Mouse (Mus musculus) midbrain, embryonic 12.5 days (tissue): ENCODE results near the gene Ssbp4. TPM values are rescaled to one million over a fixed set of nuclear protein-coding genes. Genes with fewer than 3 reads are reported as not detected.

Experiments used
- ATAC-seq: fragments of 200-750 bp; cut with Nextera tagmentation; 2 replicates; pipeline ENCODE4 v1.8.0; 2017; ENCODE audit warnings: low read depth, moderate TSS enrichment, moderate library complexity; ENCODE audit not compliant: low FRiP score
- H3K27ac ChIP-seq: fragments of 300-500 bp; sonication (generic); replicated peaks from 2 replicates; pipeline ENCODE4 v1.5.1; 2016; ENCODE audit warnings: mild to moderate bottlenecking
- H3K27me3 ChIP-seq: fragments of 300-500 bp; sonication (generic); 2 replicates; pipeline ENCODE4 v1.6.1; 2016; ENCODE audit warnings: mild to moderate bottlenecking
- H3K36me3 ChIP-seq: fragments of 300-500 bp; sonication (generic); 2 replicates; pipeline ENCODE4 v1.6.1; 2016
- H3K4me1 ChIP-seq: fragments of 300-500 bp; sonication (generic); 2 replicates; pipeline ENCODE4 v1.6.1; 2016
- H3K4me2 ChIP-seq: fragments of 300-500 bp; sonication (generic); replicated peaks from 2 replicates; pipeline ENCODE4 v1.6.1; 2016; ENCODE audit warnings: mild to moderate bottlenecking, moderate library complexity
- H3K4me3 ChIP-seq: fragments of 300-500 bp; sonication (generic); 2 replicates; pipeline ENCODE4 v1.5.1; 2016; ENCODE audit warnings: mild to moderate bottlenecking
- H3K9ac ChIP-seq: fragments of 300-500 bp; sonication (generic); replicated peaks from 2 replicates; pipeline ENCODE4 v1.6.1; 2016; ENCODE audit warnings: mild to moderate bottlenecking, moderate library complexity
- H3K9me3 ChIP-seq: fragments of 300-500 bp; sonication (generic); 2 replicates; pipeline ENCODE4 v1.6.1; 2016; ENCODE audit warnings: mild to moderate bottlenecking
- WGBS: fragments of 180-500 bp; shearing (Covaris S2); methylation state at CpG from one replicate; pipeline ENCODE4 v1.1.7; 2016; 5-methylcytosine and 5-hydroxymethylcytosine counted together
- polyA plus RNA-seq: library from polyadenylated mRNA; unstranded; fragments of >200 nt; fragmentation: Nextera tagmentation; extraction: Ambion mirVana; gene quantifications from 2 replicates; pipeline ENCODE4 v1.2.1, GENCODE M21; 2016

Ssbp4 gene
- polyA plus RNA-seq, 1 experiment from 2014 or later, result 115 TPM

DNA sequence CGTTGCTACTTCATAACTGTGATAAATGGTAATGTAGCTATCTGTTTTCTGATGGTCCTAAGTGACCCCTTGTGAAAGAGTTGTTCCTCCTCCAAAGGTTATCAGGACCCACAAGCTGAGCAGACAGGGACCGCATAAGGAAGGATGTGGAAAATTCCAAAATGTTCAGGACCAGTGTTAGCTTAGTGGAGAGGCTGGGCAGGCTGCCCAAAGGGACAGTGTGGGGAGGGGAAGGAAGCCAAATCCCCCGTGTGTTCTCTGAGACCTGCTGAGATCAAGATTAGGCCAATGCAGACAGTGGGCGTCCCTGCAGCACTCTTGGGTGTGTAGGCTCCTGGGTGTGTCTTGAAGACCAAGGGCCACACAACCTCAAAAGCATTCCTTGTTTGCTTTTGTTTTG is 33.8 kb downstream of the Ssbp4 start:
- WGBS, result 88% methylated on average over 4 of the region's 4 CpGs
- no peak for ATAC-seq
- H3K27ac ChIP-seq, result no peak overlapping the region
- peaks cover 37% of the 10 kb centered on the region for H3K36me3 ChIP-seq
- H3K9ac ChIP-seq, result no peak overlapping the region
- no peaks in the 10 kb centered on the region for H3K9me3 ChIP-seq
- no peak overlapping the region for H3K4me2 ChIP-seq
- H3K4me1 ChIP-seq, result 0 out of 2 replicates have a peak, but pooled peaks cover 3% of the 10 kb centered on the region
- H3K27me3 ChIP-seq, result no peaks in the 10 kb centered on the region
- no peak overlapping the region for H3K4me3 ChIP-seq

DNA sequence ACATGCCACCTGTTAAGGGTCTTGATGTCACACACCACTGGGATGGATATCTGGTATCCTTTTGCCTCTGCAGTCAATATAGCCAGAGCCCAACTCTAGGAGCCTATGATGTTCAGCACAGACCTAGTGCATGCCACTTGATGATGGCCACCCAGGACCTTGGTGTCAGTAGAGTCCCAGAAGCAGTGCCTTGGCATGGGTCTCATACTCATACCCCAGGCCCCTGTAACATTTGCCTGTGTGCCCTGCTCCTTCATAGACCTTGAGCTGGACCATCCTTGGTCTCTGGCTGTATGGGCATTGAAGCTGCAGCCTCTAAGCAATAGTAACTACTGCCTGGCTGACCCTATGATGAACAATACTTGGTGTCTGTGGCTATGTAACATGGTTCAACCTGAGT is 34.4 kb downstream of the Ssbp4 start:
- no peaks in the 10 kb centered on the region for H3K9me3 ChIP-seq
- no peaks in the 10 kb centered on the region for H3K27me3 ChIP-seq
- H3K4me2 ChIP-seq, result no peak overlapping the region
- ATAC-seq, result no peak
- peaks cover 35% of the 10 kb centered on the region for H3K36me3 ChIP-seq
- no peak overlapping the region for H3K9ac ChIP-seq
- 0 out of 2 replicates have a peak, but pooled peaks cover 3% of the 10 kb centered on the region for H3K4me1 ChIP-seq
- no peak overlapping the region for H3K4me3 ChIP-seq
- no peak overlapping the region for H3K27ac ChIP-seq

DNA sequence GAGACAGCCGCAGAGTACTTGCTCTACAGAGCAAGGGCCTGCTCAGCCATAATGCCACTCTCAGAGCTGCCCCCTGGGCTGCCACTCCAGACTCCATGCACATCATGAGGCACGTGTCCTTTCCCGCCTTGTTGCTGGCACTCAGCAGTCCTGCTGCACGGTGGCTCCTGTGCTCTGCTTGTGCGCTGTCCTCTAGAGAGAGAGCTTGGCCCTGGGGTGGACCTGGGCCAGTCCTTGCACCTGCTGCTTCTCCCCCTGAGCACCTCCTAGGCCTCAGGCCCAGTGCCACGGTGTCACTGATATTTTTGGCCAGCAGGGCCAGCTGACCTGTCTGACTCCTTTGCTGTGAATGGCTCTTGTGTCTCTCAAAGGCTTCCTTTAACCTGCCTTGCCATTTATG is 37.7 kb downstream of the Ssbp4 start:
- Histone ChIP-seq H3K9me3 (no peaks in the 10 kb centered on the region), H3K27ac (no peak overlapping the region), H3K9ac (no peak overlapping the region), H3K27me3 (no peaks in the 10 kb centered on the region), H3K4me1 (0 out of 2 replicates have a peak, but pooled peaks cover 3% of the 10 kb centered on the region), H3K4me2 (no peak overlapping the region), H3K4me3 (no peak overlapping the region), H3K36me3 (peaks cover 21% of the 10 kb centered on the region)
- no peak for ATAC-seq
- WGBS, result 76% methylated on average over 6 of the region's 6 CpGs

DNA sequence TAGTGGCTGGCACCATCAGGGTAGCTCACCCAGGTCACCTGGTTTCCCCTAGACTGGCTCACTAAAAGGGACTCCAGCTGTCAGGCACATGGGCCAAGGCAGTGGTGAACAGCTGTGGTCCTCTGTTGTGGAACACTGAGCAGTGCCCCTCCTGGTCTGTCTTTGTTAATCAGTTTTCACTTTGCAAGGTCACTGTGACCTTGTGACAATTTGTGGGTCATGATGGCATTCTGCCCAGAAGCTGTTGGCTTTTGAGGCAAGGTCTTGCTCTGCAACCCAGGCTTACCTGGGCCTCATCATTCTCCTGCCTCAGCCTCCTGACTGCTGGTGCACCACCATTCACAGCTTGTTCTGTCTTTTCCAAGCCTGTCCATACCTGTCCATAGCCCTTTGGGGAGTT is 38.3 kb downstream of the Ssbp4 start:
- no peak for ATAC-seq
- Histone ChIP-seq H3K27ac (no peak overlapping the region), H3K36me3 (peaks cover 20% of the 10 kb centered on the region), H3K9ac (no peak overlapping the region), H3K4me3 (no peak overlapping the region), H3K9me3 (no peaks in the 10 kb centered on the region), H3K4me2 (no peak overlapping the region), H3K4me1 (peaks cover 3% of the 10 kb centered on the region; the same call in 1 of the 2 replicates), H3K27me3 (no peaks in the 10 kb centered on the region)

DNA sequence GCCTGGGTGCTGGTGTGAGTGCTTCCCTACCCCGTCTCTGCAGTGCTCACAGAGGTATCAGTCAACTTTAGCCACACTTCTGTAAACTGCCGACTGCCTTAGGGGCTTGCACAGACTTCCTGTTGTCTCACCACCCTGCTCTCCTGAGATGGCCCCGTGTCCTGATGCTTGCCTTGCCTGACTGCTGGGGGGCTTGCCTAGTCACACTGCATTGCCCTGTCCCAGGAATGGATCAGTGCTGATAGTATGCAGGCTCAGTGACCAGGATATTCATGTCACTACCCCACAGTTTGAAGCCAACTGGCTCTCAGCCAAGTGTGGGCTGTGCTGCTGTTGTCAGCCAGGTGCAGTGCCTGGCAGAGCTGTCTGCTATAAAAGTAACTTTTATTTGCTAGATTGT is 43.1 kb downstream of the Ssbp4 start:
- no peak for ATAC-seq
- H3K4me3 ChIP-seq, result no peak overlapping the region
- 87% methylated on average over 3 of the region's 3 CpGs for WGBS
- no peaks in the 10 kb centered on the region for H3K27me3 ChIP-seq
- H3K9ac ChIP-seq, result no peak overlapping the region
- no peaks in the 10 kb centered on the region for H3K36me3 ChIP-seq
- no peak overlapping the region for H3K4me2 ChIP-seq
- H3K9me3 ChIP-seq, result no peaks in the 10 kb centered on the region
- peaks cover 8% of the 10 kb centered on the region; the same call in 1 of the 2 replicates for H3K4me1 ChIP-seq
- no peak overlapping the region for H3K27ac ChIP-seq

DNA sequence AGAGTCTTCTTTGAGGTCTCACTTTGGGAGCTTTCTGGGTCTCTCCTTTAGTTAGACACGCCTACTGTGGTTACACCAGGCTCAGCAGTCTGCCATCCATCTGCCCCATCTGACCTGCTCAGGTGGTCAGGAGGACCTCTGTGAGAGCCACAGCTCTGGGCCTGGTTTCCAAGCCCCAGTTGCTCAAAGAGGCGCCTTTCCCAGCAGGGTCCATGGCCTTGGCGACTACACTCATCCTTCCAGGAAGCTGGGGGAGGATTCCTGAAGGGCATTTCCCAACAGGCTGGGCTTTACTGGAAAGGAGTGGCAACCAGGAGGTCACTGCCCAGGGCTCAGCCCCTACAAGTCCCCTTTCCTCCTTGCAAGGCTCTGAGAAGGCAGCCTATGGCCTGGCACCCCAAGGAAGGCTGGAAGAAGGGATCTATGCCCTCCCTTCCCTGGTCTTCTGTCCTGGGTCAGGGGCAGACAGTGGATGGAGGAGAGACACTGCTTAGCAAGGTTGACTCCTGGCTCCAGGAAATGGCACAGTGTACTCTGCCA is 43.9 kb downstream of the Ssbp4 start:
- no peaks in the 10 kb centered on the region for H3K36me3 ChIP-seq
- no peaks in the 10 kb centered on the region for H3K27me3 ChIP-seq

DNA sequence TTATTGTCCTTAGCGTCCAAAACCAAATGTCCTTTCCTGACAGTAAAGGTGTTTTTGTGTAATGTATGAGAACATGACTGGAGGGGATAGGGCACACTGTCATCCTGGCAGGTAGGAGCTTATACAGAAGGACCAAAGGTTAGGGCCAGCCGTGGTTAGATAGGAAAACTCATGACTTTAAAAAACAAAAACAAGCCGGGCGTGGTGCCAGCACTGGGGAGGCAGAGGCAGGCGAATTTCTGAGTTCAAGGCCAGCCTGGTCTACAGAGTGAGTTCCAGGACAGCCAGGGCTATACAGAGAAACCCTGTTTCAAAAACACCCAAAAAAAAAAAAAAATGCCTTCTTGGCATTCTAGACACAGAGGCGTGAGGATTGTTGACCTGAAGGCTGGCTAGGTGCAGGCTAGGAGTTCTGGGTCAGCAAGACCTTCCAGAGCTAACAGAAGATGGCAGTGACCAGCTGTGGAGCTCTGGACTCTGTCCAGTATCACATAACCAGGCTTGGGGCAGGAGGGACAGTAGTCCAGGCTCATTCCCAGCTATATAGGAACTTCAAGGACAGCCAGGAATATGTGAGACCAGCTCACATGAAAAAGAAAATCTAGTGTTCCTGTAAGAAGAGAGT is 44.8 kb downstream of the Ssbp4 start:
- no peak overlapping the region for H3K4me3 ChIP-seq
- no peak overlapping the region for H3K4me2 ChIP-seq
- ATAC-seq, result no peak
- H3K9ac ChIP-seq, result no peak overlapping the region
- H3K27ac ChIP-seq, result no peak overlapping the region
- H3K36me3 ChIP-seq, result no peaks in the 10 kb centered on the region
- 87% methylated on average over 6 of the region's 6 CpGs for WGBS
- H3K4me1 ChIP-seq, result peaks cover 7% of the 10 kb centered on the region; the same call in 1 of the 2 replicates
- H3K27me3 ChIP-seq, result no peaks in the 10 kb centered on the region
- no peaks in the 10 kb centered on the region for H3K9me3 ChIP-seq

More for the DNA sequence above, 43.9 kb downstream of the Ssbp4 start:
- H3K27ac ChIP-seq, result no peak overlapping the region
- no peak overlapping the region for H3K4me2 ChIP-seq
- ATAC-seq, result no peak
- no peak overlapping the region for H3K4me3 ChIP-seq
- no peaks in the 10 kb centered on the region for H3K9me3 ChIP-seq
- WGBS, result 96% methylated on average over 3 of the region's 3 CpGs
- peaks cover 7% of the 10 kb centered on the region; the same call in 1 of the 2 replicates for H3K4me1 ChIP-seq
- no peak overlapping the region for H3K9ac ChIP-seq

DNA sequence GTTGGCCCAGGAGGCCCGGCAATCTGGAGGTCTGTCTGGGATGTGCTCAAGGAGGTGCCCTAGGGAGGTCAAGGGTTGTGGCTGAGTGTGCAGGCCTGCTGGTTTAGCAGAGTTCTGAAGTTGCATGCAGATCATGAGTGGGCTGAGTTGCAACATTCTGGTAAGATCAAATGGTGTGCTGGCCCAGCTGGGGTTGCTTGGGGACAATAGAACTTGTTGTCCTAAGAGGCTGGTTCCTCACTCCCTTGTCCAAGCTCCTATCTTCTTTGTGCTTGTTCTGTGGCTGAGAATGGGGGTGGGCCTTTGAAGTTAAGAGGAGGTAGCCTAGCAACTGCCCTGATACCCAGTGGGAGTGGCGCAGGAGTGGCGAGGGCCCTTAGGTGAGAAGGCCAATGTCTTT is 45.9 kb downstream of the Ssbp4 start:
- 85% methylated on average over 3 of the region's 3 CpGs for WGBS
- no peaks in the 10 kb centered on the region for H3K27me3 ChIP-seq
- H3K9ac ChIP-seq, result no peak overlapping the region
- no peak overlapping the region for H3K4me3 ChIP-seq
- ATAC-seq, result no peak
- no peaks in the 10 kb centered on the region for H3K9me3 ChIP-seq
- peaks cover 7% of the 10 kb centered on the region; the same call in 1 of the 2 replicates for H3K4me1 ChIP-seq
- no peak overlapping the region for H3K4me2 ChIP-seq
- H3K27ac ChIP-seq, result no peak overlapping the region
- no peaks in the 10 kb centered on the region for H3K36me3 ChIP-seq

DNA sequence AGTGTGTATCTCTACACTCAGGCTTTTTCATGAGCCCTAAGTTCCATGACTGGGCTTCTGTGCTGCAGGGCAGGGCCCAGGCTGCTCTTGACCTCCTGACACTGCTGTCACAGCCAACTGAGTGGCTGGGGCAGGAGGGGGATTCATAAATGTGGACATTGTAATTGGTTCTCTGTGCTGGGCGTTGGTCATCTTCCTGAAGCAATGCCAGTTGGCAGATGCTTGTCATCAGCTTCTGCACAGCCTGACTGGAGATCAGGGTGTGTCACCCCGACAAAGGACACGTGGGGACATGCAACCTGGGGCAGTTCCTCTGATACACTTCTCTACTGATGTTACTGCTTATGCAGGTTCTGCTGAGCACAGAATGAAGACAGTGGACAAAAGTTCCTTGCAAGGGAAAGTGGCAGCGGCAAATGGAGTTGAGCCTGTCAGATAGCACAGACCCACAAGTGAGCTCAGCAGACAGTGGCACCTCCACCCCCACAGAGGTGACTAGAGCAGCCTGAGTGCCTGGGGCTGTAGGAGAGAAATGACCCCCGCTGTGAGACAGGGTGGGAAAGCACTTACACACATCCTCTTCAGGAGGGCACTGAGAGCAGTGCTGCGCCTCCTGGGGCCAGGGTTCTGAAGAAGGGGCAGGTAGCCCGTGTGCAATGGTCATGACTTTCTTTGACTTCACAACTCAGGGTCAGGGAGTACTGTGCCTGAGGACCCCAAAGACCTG is 46.7 kb downstream of the Ssbp4 start:
- Histone ChIP-seq H3K27me3 (no peaks in the 10 kb centered on the region), H3K9me3 (no peaks in the 10 kb centered on the region), H3K27ac (no peak overlapping the region), H3K9ac (no peak overlapping the region), H3K4me1 (peaks cover 7% of the 10 kb centered on the region; the same call in 1 of the 2 replicates), H3K4me2 (no peak overlapping the region), H3K4me3 (no peak overlapping the region), H3K36me3 (no peaks in the 10 kb centered on the region)
- 85% methylated on average over 7 of the region's 7 CpGs for WGBS
- ATAC-seq, result no peak; the same call in 1 of the 2 replicates

DNA sequence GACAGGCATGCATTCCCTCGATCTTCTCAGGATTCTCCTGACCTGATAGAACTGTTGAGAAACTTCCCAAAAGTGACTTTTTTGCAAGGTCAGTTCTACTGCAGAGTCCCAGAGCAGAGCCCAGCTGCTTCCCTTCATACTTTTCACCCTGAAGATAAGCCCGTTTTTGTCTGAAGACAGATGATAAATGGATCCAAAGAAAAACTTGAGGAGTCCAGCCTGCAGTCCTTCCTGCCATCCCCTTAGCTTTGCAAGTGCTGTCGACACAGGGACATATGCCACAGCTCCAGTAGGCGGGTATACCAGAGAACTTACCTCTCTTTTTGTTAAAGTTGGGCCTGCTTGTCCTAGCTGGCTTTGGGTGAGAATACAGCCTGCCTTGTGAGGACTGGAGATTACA is 47.3 kb downstream of the Ssbp4 start:
- H3K9me3 ChIP-seq, result no peaks in the 10 kb centered on the region
- peaks cover 7% of the 10 kb centered on the region; the same call in 1 of the 2 replicates for H3K4me1 ChIP-seq
- no peak overlapping the region for H3K4me2 ChIP-seq
- no peak overlapping the region for H3K27ac ChIP-seq
- H3K27me3 ChIP-seq, result no peaks in the 10 kb centered on the region
- H3K4me3 ChIP-seq, result no peak overlapping the region
- WGBS, result 82% methylated on average over 4 of the region's 4 CpGs
- H3K36me3 ChIP-seq, result no peaks in the 10 kb centered on the region
- H3K9ac ChIP-seq, result no peak overlapping the region
- no peak for ATAC-seq

DNA sequence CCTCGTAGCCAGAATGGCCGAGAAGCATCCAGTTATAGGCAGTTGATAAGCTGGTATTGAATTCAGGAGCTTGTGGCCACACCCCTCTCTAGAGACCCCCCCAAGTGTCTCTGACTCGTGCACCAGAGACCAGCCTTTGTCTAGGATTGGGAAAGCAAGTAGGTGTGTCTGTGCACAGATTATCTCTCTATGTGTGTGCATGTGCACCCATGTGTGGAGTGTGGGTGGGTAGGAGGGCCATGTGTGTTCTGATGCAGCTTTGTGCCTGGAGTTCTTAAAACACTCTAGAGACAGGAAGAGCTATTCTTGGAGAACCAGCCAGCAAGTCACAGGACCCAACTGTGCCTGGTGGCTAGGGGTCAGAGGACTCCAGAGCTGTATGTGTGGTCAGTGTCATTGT is 48.1 kb downstream of the Ssbp4 start:
- H3K4me1 ChIP-seq, result peaks cover 7% of the 10 kb centered on the region; the same call in 1 of the 2 replicates
- ATAC-seq, result no peak
- no peak overlapping the region for H3K4me2 ChIP-seq
- H3K36me3 ChIP-seq, result no peaks in the 10 kb centered on the region
- H3K27me3 ChIP-seq, result no peaks in the 10 kb centered on the region
- H3K27ac ChIP-seq, result no peak overlapping the region
- no peaks in the 10 kb centered on the region for H3K9me3 ChIP-seq
- H3K9ac ChIP-seq, result no peak overlapping the region
- 64% methylated on average over 3 of the region's 3 CpGs for WGBS
- H3K4me3 ChIP-seq, result no peak overlapping the region

DNA sequence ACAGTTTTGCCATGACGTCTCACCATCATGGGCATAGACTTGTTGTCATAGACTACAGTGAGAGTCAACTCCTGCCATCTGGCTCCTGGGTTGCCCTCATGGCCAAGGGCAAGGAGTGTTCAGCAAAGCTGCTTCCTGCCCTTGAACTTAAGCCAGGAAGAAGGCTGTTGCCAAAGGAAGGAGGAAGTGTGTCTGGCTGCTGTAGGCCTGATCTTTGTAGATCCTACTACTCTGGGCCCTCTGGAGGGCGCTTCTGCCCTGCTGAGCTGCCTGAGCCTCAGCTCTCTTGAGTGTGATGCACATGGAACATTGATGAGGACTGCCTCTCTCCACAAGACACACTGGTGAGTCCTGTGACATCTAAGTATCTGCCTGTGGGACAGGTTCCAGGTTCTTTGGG is 48.6 kb downstream of the Ssbp4 start:
- H3K27me3 ChIP-seq, result no peaks in the 10 kb centered on the region
- 0 out of 2 replicates have a peak, but pooled peaks cover 7% of the 10 kb centered on the region for H3K4me1 ChIP-seq
- no peak overlapping the region for H3K4me3 ChIP-seq
- no peak overlapping the region for H3K9ac ChIP-seq
- 86% methylated on average over 2 of the region's 2 CpGs for WGBS
- H3K36me3 ChIP-seq, result no peaks in the 10 kb centered on the region
- no peaks in the 10 kb centered on the region for H3K9me3 ChIP-seq
- H3K4me2 ChIP-seq, result no peak overlapping the region
- ATAC-seq, result no peak
- no peak overlapping the region for H3K27ac ChIP-seq
